Comparison of ENCODE assay signal across 8 mouse cellular contexts in the genomic region with DNA sequence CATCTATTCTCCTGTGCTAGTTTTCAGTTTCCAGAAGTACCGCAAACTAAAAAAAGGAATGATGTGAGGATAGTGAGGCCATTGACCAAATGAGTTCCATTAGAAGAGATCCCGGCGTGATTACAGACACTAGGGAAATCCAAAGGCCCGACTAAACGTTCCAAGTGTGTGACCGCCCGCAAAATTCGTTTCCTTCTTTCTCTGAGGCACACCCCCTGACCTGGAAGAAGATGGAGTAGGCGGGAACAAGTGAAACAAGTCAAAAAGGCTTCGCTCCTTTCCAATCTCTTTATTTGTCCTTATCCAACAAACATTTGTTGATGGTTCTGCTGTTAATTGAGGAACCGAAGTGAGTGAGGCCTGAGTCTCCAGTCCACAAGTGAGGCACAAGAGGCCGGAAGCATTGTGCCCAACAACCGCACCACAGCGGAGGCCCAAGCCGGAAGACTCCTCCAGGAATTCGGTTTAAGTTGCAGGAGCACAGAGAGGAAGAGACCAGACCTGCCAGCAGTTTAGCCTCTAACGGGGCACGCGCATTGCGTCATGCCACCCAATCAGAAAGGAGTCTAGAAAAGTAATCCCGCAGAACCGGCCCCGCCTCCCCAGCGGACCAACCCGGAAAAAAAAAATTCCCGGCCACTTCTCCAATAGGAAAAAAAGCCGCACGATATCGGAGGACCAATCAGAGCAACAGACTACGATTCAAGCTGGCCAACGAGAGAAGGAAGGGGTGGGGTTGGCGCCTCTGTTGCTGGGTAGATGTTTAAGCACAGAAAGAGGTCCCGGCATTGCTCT. TPM values are rescaled to one million over a fixed set of nuclear protein-coding genes. Genes with fewer than 3 reads are reported as not detected.
DNase-seq lines count a peak whose midpoint lies in the region; ATAC-seq and TF ChIP-seq lines count a peak whose summit lies in the region.

A gene (minus strand): TSS at position 533 of the 795 bp plus-strand sequence.

- peak within 1 kb of the TSS; percentile 85 for H3K4me2 ChIP-seq in limb, embryonic 13.5 days (replicated peaks)
- peak within 1 kb of the TSS; percentile 88 for H3K4me2 ChIP-seq in midbrain, embryonic 15.5 days

- peak within 1 kb of the TSS; percentile 99 for H3K9ac ChIP-seq in limb, embryonic 13.5 days
- H3K9ac ChIP-seq in midbrain, embryonic 15.5 days: peak within 1 kb of the TSS; percentile 90

- no peak for TF ChIP-seq CTCF in brain, embryonic 14.5 days (IDR thresholded peaks at IDR 0.05; ENCODE audit: borderline replicate concordance, extremely low read depth, insufficient read depth, insufficient read length)

- H3K27ac ChIP-seq in limb, embryonic 13.5 days: peak within 1 kb of the TSS; percentile 99
- peak within 1 kb of the TSS; percentile 98 for H3K27ac ChIP-seq in midbrain, embryonic 15.5 days

- peak within 1 kb of the TSS; percentile 100 for H3K4me3 ChIP-seq in limb, embryonic 13.5 days
- peak within 1 kb of the TSS; percentile 84 for H3K4me3 ChIP-seq in midbrain, embryonic 15.5 days

- peak; percentile 65; the same call in 1 of the 2 replicates for TF ChIP-seq POLR2A in brain, embryonic 14.5 days (IDR thresholded peaks at IDR 0.05; ENCODE audit: borderline replicate concordance, extremely low read depth, insufficient read depth, insufficient read length, poor library complexity, severe bottlenecking)

- peaks cover 48% of the 10 kb centered on the region for H3K4me1 ChIP-seq in limb, embryonic 13.5 days
- H3K4me1 ChIP-seq in midbrain, embryonic 15.5 days: peaks cover 60% of the 10 kb centered on the region

- peaks cover 41% of the 10 kb centered on the region for H3K36me3 ChIP-seq in limb, embryonic 13.5 days
- peaks cover 8% of the 10 kb centered on the region; the same call in 1 of the 2 replicates for H3K36me3 ChIP-seq in midbrain, embryonic 15.5 days (replicated peaks)

- peak; percentile 77 for ATAC-seq in erythroblast, adult 5-6 weeks (replicated peaks; ENCODE audit: low FRiP score, poor library complexity, severe bottlenecking)
- ATAC-seq in limb, embryonic 13.5 days (ENCODE audit: low FRiP score, low read depth): peak; percentile 93
- peak; percentile 94 for ATAC-seq in midbrain, embryonic 15.5 days (replicated peaks)

- WGBS in limb, embryonic 13.5 days: under 1% methylated on average over 33 of the region's 33 CpGs
- under 1% methylated on average over 33 of the region's 33 CpGs for WGBS in midbrain, embryonic 15.5 days

- no peaks in the 10 kb centered on the region for H3K9me3 ChIP-seq in limb, embryonic 13.5 days
- no peaks in the 10 kb centered on the region for H3K9me3 ChIP-seq in midbrain, embryonic 15.5 days

- DNase-seq in CD4-positive helper T cell, adult 2 months (ENCODE audit: low read depth, low spot score): peak; percentile 97
- peak; percentile 100 for DNase-seq in brain, embryonic 14.5 days (ENCODE audit: low read depth)
- DNase-seq in heart, adult 9 months (ENCODE audit: low spot score in 2 of 2): peak; percentile 98 to 99
- peak; percentile 99 for DNase-seq in kidney, adult 9 months
- DNase-seq in spleen, postnatal 14 days (ENCODE audit: low spot score in 2 of 2): peak; percentile 81 to 83

- H3K27me3 ChIP-seq in limb, embryonic 13.5 days: no peaks in the 10 kb centered on the region
- no peaks in the 10 kb centered on the region for H3K27me3 ChIP-seq in midbrain, embryonic 15.5 days (replicated peaks)

RNA-seq across cellular contexts. Expression of the gene that starts here (rescaled TPM):
- polyA plus RNA-seq in brain, embryonic 14.5 days (2012; rRNA removed): 53.6 and 57.3 TPM in 2 replicates
- total RNA-seq in erythroblast, adult 5-6 weeks (2015; ENCODE audit: low replicate concordance): 10.0 and 13.6 TPM in 2 replicates
- 13.8 and 20.1 TPM in 2 replicates for total RNA-seq in erythroblast, adult 5-6 weeks (2017; ENCODE audit: low replicate concordance)
- 67.1 and 73.4 TPM in 2 replicates for polyA plus RNA-seq in limb, embryonic 13.5 days (2015; fragmentation: Nextera tagmentation; extraction: Ambion mirVana)
- polyA plus RNA-seq in midbrain, embryonic 15.5 days (2015; fragmentation: Nextera tagmentation; extraction: Ambion mirVana): 59.8 and 60.4 TPM in 2 replicates

Comparison
In these comparisons a context has a peak if more than half of its experiments do, and no peak if none do; other contexts are left out.
1. Peak in every context shown above with its lines: DNase-seq, ATAC-seq, H3K4me3 ChIP-seq and H3K27ac ChIP-seq.